Mouse (Mus musculus): Measurements from ENCODE around the gene Gabpb1. TPM values are rescaled to one million over a fixed set of nuclear protein-coding genes. Genes with fewer than 3 reads are reported as not detected.
"Not testable (repeated sequence)": the region's sequence is repeated elsewhere in the genome, so short reads cannot be mapped to it uniquely, and the experiment has no call there.

The Gabpb1 gene
- polyA plus RNA-seq, 1 experiment from 2014 or later = 28.5 TPM

GRCm38 (mm10) chr2:126640298-126640697 lies 35.8 kb downstream of the Gabpb1 start:
- Histone ChIP-seq H3K9me3 (replicated peaks) (no peaks in the 10 kb centered on the region), H3K4me1 (replicated peaks) (no peaks in the 10 kb centered on the region), H3K9ac (no peak overlapping the region), H3K4me2 (no peak overlapping the region), H3K4me3 (no peak overlapping the region), H3K27me3 (no peaks in the 10 kb centered on the region), H3K27ac (no peak overlapping the region), H3K36me3 (peaks cover 52% of the 10 kb centered on the region)
- ATAC-seq (replicated peaks; ENCODE audit: insufficient number of reproducible peaks, insufficient read depth, low FRiP score, low read depth) = no peak
- 89% methylated on average over 2 of the region's 2 CpGs for WGBS

- no peak for ATAC-seq (replicated peaks; ENCODE audit: insufficient number of reproducible peaks, insufficient read depth, low FRiP score, low read depth)
- no peak overlapping the region for H3K4me2 ChIP-seq
- no peak overlapping the region for H3K9ac ChIP-seq
- WGBS = 57% methylated on average over 12 of the region's 12 CpGs
- no peaks in the 10 kb centered on the region for H3K4me1 ChIP-seq (replicated peaks)
- no peaks in the 10 kb centered on the region for H3K27me3 ChIP-seq
- H3K4me3 ChIP-seq = no peak overlapping the region
- H3K36me3 ChIP-seq = peaks cover 27% of the 10 kb centered on the region
- no peaks in the 10 kb centered on the region for H3K9me3 ChIP-seq (replicated peaks)
- H3K27ac ChIP-seq = peak overlapping the region; percentile 34; the same call in 1 of the 2 replicates
Observed at GRCm38 (mm10) chr2:126635939-126636823, 40.0 kb downstream of the Gabpb1 start.

- H3K4me3 ChIP-seq = no peak overlapping the region
- H3K27me3 ChIP-seq = no peaks in the 10 kb centered on the region
- no peaks in the 10 kb centered on the region for H3K4me1 ChIP-seq (replicated peaks)
- WGBS = 82% methylated on average over 2 of the region's 2 CpGs
- H3K9me3 ChIP-seq (replicated peaks) = no peaks in the 10 kb centered on the region
- H3K36me3 ChIP-seq = peaks cover 15% of the 10 kb centered on the region; the same call in 1 of the 2 replicates
- no peak overlapping the region for H3K9ac ChIP-seq
- no peak for ATAC-seq (replicated peaks; ENCODE audit: insufficient number of reproducible peaks, insufficient read depth, low FRiP score, low read depth)
- H3K27ac ChIP-seq = no peak overlapping the region
- no peak overlapping the region for H3K4me2 ChIP-seq
Observed at GRCm38 (mm10) chr2:126633165-126633564, 43.0 kb downstream of the Gabpb1 start.

- Histone ChIP-seq H3K4me2 (no peak overlapping the region), H3K4me1 (replicated peaks) (no peaks in the 10 kb centered on the region), H3K27ac (no peak overlapping the region), H3K9ac (no peak overlapping the region), H3K9me3 (replicated peaks) (no peaks in the 10 kb centered on the region), H3K27me3 (no peaks in the 10 kb centered on the region), H3K4me3 (no peak overlapping the region), H3K36me3 (peaks cover 13% of the 10 kb centered on the region; the same call in 1 of the 2 replicates)
- no peak for ATAC-seq (replicated peaks; ENCODE audit: insufficient number of reproducible peaks, insufficient read depth, low FRiP score, low read depth)
- WGBS = 80% methylated on average over 9 of the region's 9 CpGs
Observed at GRCm38 (mm10) chr2:126628455-126628995, 47.6 kb downstream of the Gabpb1 start.

GRCm38 (mm10) chr2:126623138-126623537 lies 53.0 kb downstream of the Gabpb1 start:
- Histone ChIP-seq H3K4me2 (no peak overlapping the region), H3K4me1 (replicated peaks) (peaks cover 13% of the 10 kb centered on the region), H3K9me3 (replicated peaks) (no peaks in the 10 kb centered on the region), H3K27ac (no peak overlapping the region), H3K9ac (no peak overlapping the region), H3K4me3 (no peak overlapping the region), H3K36me3 (no peaks in the 10 kb centered on the region), H3K27me3 (no peaks in the 10 kb centered on the region)
- no peak for ATAC-seq (replicated peaks; ENCODE audit: insufficient number of reproducible peaks, insufficient read depth, low FRiP score, low read depth)

- no peaks in the 10 kb centered on the region for H3K27me3 ChIP-seq
- peaks cover 13% of the 10 kb centered on the region for H3K4me1 ChIP-seq (replicated peaks)
- WGBS = 75% methylated on average over 2 of the region's 2 CpGs
Observed at GRCm38 (mm10) chr2:126622455-126622854, 53.7 kb downstream of the Gabpb1 start.

GRCm38 (mm10) chr2:126619249-126619704 lies 56.9 kb downstream of the Gabpb1 start, which contains the start of gene Hdc:
Gene Hdc, minus strand, starts transcription at chr2:126619299.
- Histone ChIP-seq H3K36me3 (no peaks in the 10 kb centered on the region), H3K4me1 (replicated peaks) (peaks cover 13% of the 10 kb centered on the region), H3K9ac (no peak within 1 kb of the TSS), H3K9me3 (replicated peaks) (no peaks in the 10 kb centered on the region), H3K27me3 (no peaks in the 10 kb centered on the region), H3K27ac (peak within 1 kb of the TSS; percentile 44), H3K4me2 (peak within 1 kb of the TSS; percentile 33), H3K4me3 (no peak within 1 kb of the TSS)
- WGBS = 36% methylated on average over 14 of the region's 14 CpGs
- no peak for ATAC-seq (replicated peaks; ENCODE audit: insufficient number of reproducible peaks, insufficient read depth, low FRiP score, low read depth)

More at GRCm38 (mm10) chr2:126622455-126622854, 53.7 kb downstream of the Gabpb1 start:
- no peak overlapping the region for H3K27ac ChIP-seq
- no peaks in the 10 kb centered on the region for H3K36me3 ChIP-seq
- ATAC-seq (replicated peaks; ENCODE audit: insufficient number of reproducible peaks, insufficient read depth, low FRiP score, low read depth) = no peak
- no peak overlapping the region for H3K4me3 ChIP-seq
- no peak overlapping the region for H3K9ac ChIP-seq
- H3K9me3 ChIP-seq (replicated peaks) = no peaks in the 10 kb centered on the region
- no peak overlapping the region for H3K4me2 ChIP-seq

- ATAC-seq (replicated peaks; ENCODE audit: insufficient number of reproducible peaks, insufficient read depth, low FRiP score, low read depth) = peak; percentile 39; the same call in 1 of the 2 replicates
- 15% methylated on average over 8 of the region's 8 CpGs for WGBS
- no peak overlapping the region for H3K4me3 ChIP-seq
- H3K9ac ChIP-seq = no peak overlapping the region
- H3K27me3 ChIP-seq = no peaks in the 10 kb centered on the region
- peaks cover 13% of the 10 kb centered on the region for H3K4me1 ChIP-seq (replicated peaks)
- H3K36me3 ChIP-seq = no peaks in the 10 kb centered on the region
- no peaks in the 10 kb centered on the region for H3K9me3 ChIP-seq (replicated peaks)
- peak overlapping the region; percentile 33 for H3K4me2 ChIP-seq
- H3K27ac ChIP-seq = peak overlapping the region; percentile 44
Observed at GRCm38 (mm10) chr2:126618470-126619179, 57.5 kb downstream of the Gabpb1 start.

GRCm38 (mm10) chr2:126615355-126615754 lies 60.8 kb downstream of the Gabpb1 start:
- no peak for ATAC-seq (replicated peaks; ENCODE audit: insufficient number of reproducible peaks, insufficient read depth, low FRiP score, low read depth)

GRCm38 (mm10) chr2:126609600-126609999 lies 66.5 kb downstream of the Gabpb1 start:
- not testable (repeated sequence) for H3K4me1 ChIP-seq (replicated peaks); H3K27ac ChIP-seq; H3K9ac ChIP-seq; H3K9me3 ChIP-seq (replicated peaks); H3K27me3 ChIP-seq; H3K36me3 ChIP-seq; H3K4me2 ChIP-seq; ATAC-seq (replicated peaks; ENCODE audit: insufficient number of reproducible peaks, insufficient read depth, low FRiP score, low read depth); H3K4me3 ChIP-seq
- WGBS = 42% methylated on average over 12 of the region's 12 CpGs

More at GRCm38 (mm10) chr2:126615355-126615754, 60.8 kb downstream of the Gabpb1 start:
- Histone ChIP-seq H3K4me3 (no peak overlapping the region), H3K4me2 (no peak overlapping the region), H3K27me3 (no peaks in the 10 kb centered on the region), H3K36me3 (no peaks in the 10 kb centered on the region), H3K9me3 (replicated peaks) (no peaks in the 10 kb centered on the region), H3K27ac (no peak overlapping the region), H3K9ac (no peak overlapping the region), H3K4me1 (replicated peaks) (peaks cover 13% of the 10 kb centered on the region)
- 81% methylated on average over 3 of the region's 3 CpGs for WGBS

- peak; percentile 39; the same call in 1 of the 2 replicates for ATAC-seq (replicated peaks; ENCODE audit: insufficient number of reproducible peaks, insufficient read depth, low FRiP score, low read depth)
- peaks cover 8% of the 10 kb centered on the region; the same call in 1 of the 2 replicates for H3K4me1 ChIP-seq (replicated peaks)
- no peaks in the 10 kb centered on the region for H3K9me3 ChIP-seq (replicated peaks)
- no peak overlapping the region for H3K4me3 ChIP-seq
- no peak overlapping the region for H3K9ac ChIP-seq
- no peaks in the 10 kb centered on the region for H3K36me3 ChIP-seq
- no peaks in the 10 kb centered on the region for H3K27me3 ChIP-seq
- no peak overlapping the region for H3K4me2 ChIP-seq
- peak overlapping the region; percentile 39 for H3K27ac ChIP-seq
- WGBS = 43% methylated on average over 10 of the region's 10 CpGs
Observed at GRCm38 (mm10) chr2:126607553-126608203, 68.5 kb downstream of the Gabpb1 start.

All from heart, embryonic 15.5 days (tissue).